Mouse (Mus musculus) forebrain, embryonic 16.5 days (tissue): ENCODE measurements around the gene Bcl9l. TPM values are rescaled to one million over a fixed set of nuclear protein-coding genes. Genes with fewer than 3 reads are reported as not detected.
A peak's percentile ranks its signal among the peaks of the same experiment; 100 is the strongest.
"Not testable (repeated sequence)": the region's sequence is repeated elsewhere in the genome, so short reads cannot be mapped to it uniquely, and the experiment has no call there.

Source experiments
- ATAC-seq: fragments of 200-750 bp; cut with Nextera tagmentation; 2 replicates; pipeline ENCODE4 v1.8.0; 2017; ENCODE audit warnings: mild to moderate bottlenecking, moderate library complexity
- H3K27ac ChIP-seq: fragments of 300-500 bp; sonication (generic); 2 replicates; pipeline ENCODE4 v1.5.1; 2014; ENCODE audit warnings: low read length, control low read depth
- H3K27me3 ChIP-seq: fragments of 300-500 bp; sonication (generic); replicated peaks from 2 replicates; pipeline ENCODE4 v1.6.1; 2014; ENCODE audit warnings: low read length; ENCODE audit not compliant: control insufficient read depth, insufficient read depth
- H3K36me3 ChIP-seq: fragments of 300-500 bp; sonication (generic); 2 replicates; pipeline ENCODE4 v1.6.1; 2014; ENCODE audit not compliant: control insufficient read depth, insufficient read depth
- H3K4me1 ChIP-seq: fragments of 300-500 bp; sonication (generic); replicated peaks from 2 replicates; pipeline ENCODE4 v1.6.1; 2014; ENCODE audit warnings: low read length; ENCODE audit not compliant: control insufficient read depth, insufficient read depth
- H3K4me2 ChIP-seq: fragments of 300-500 bp; sonication (generic); 2 replicates; pipeline ENCODE4 v1.6.1; 2014; ENCODE audit warnings: mild to moderate bottlenecking, low read length, control low read depth
- H3K4me3 ChIP-seq: fragments of 300-500 bp; sonication (generic); replicated peaks from 2 replicates; pipeline ENCODE4 v1.5.1; 2014; ENCODE audit warnings: mild to moderate bottlenecking, low read length, control low read depth
- H3K9ac ChIP-seq: fragments of 300-500 bp; sonication (generic); replicated peaks from 2 replicates; pipeline ENCODE4 v1.6.1; 2014; ENCODE audit warnings: low read depth, low read length, control low read depth
- H3K9me3 ChIP-seq: fragments of 300-500 bp; sonication (generic); 2 replicates; pipeline ENCODE4 v1.6.1; 2016; ENCODE audit warnings: low read length; ENCODE audit not compliant: control insufficient read depth
- WGBS: fragments of 180-500 bp; shearing (Covaris S2); extraction: QIAGEN DNeasy Blood & Tissue Kit; methylation state at CpG from one replicate; pipeline ENCODE4 v1.1.7; 2014; 5-methylcytosine and 5-hydroxymethylcytosine counted together
- polyA plus RNA-seq: library from polyadenylated mRNA; unstranded; fragments of >200 nt; fragmentation: Nextera tagmentation; extraction: Ambion mirVana; gene quantifications from 2 replicates; pipeline ENCODE4 v1.2.1, GENCODE M21; 2015

Gene Bcl9l
- 13.8 and 15.0 TPM in 2 replicates for polyA plus RNA-seq

- Histone ChIP-seq H3K4me3 (peak within 1 kb of the TSS; percentile 73), H3K4me2 (peak within 1 kb of the TSS; percentile 88), H3K36me3 (no peaks in the 10 kb centered on the region), H3K9me3 (no peaks in the 10 kb centered on the region), H3K9ac (peak within 1 kb of the TSS; percentile 88), H3K4me1 (peaks cover 60% of the 10 kb centered on the region), H3K27me3 (no peaks in the 10 kb centered on the region), H3K27ac (peak within 1 kb of the TSS; percentile 95)
- ATAC-seq, result peak; percentile 79
- under 1% methylated on average over 27 of the region's 31 CpGs for WGBS
Measured at GRCm38 (mm10) chr9:44482552-44482951, at the start of gene Bcl9l. Gene Bcl9l (plus strand): TSS chr9:44482825.

- H3K4me3 ChIP-seq, result no peak overlapping the region
- no peaks in the 10 kb centered on the region for H3K27me3 ChIP-seq
- no peaks in the 10 kb centered on the region for H3K4me1 ChIP-seq
- H3K36me3 ChIP-seq, result no peaks in the 10 kb centered on the region
- no peak overlapping the region for H3K4me2 ChIP-seq
- no peaks in the 10 kb centered on the region for H3K9me3 ChIP-seq
- 89% methylated on average over 6 of the region's 6 CpGs for WGBS
- ATAC-seq, result no peak
- no peak overlapping the region for H3K27ac ChIP-seq
- H3K9ac ChIP-seq, result no peak overlapping the region
Measured at GRCm38 (mm10) chr9:44435747-44436146, 46.9 kb upstream of the Bcl9l start.

- no peak within 1 kb of the TSS for H3K4me3 ChIP-seq
- no peak for ATAC-seq
- no peaks in the 10 kb centered on the region for H3K36me3 ChIP-seq
- H3K27ac ChIP-seq, result no peak within 1 kb of the TSS
- 83% methylated on average over 19 of the region's 19 CpGs for WGBS
- no peaks in the 10 kb centered on the region for H3K9me3 ChIP-seq
- H3K9ac ChIP-seq, result no peak within 1 kb of the TSS
- H3K4me1 ChIP-seq, result no peaks in the 10 kb centered on the region
- H3K27me3 ChIP-seq, result no peaks in the 10 kb centered on the region
- no peak within 1 kb of the TSS for H3K4me2 ChIP-seq
Measured at GRCm38 (mm10) chr9:44440961-44441360, 41.7 kb upstream of the Bcl9l start, which contains the start of gene Foxr1. Gene Foxr1 (minus strand): TSS chr9:44441136.

- not testable (repeated sequence) for ATAC-seq, H3K4me1 ChIP-seq, H3K9me3 ChIP-seq, H3K36me3 ChIP-seq, H3K4me3 ChIP-seq, H3K9ac ChIP-seq, H3K27me3 ChIP-seq, H3K27ac ChIP-seq, H3K4me2 ChIP-seq
- 87% methylated on average over 7 of the region's 7 CpGs for WGBS
Measured at GRCm38 (mm10) chr9:44444402-44445025, 38.1 kb upstream of the Bcl9l start.

- Histone ChIP-seq H3K9ac (no peak overlapping the region), H3K27me3 (peaks cover 5% of the 10 kb centered on the region; the same call in 1 of the 2 replicates), H3K4me2 (no peak overlapping the region), H3K36me3 (no peaks in the 10 kb centered on the region), H3K9me3 (no peaks in the 10 kb centered on the region), H3K4me3 (no peak overlapping the region), H3K27ac (no peak overlapping the region), H3K4me1 (peaks cover 10% of the 10 kb centered on the region)
- no peak for ATAC-seq
Measured at GRCm38 (mm10) chr9:44450387-44450786, 32.2 kb upstream of the Bcl9l start.

GRCm38 (mm10) chr9:44454132-44454890, 28.3 kb upstream of the Bcl9l start:
- Histone ChIP-seq H3K9me3 (no peaks in the 10 kb centered on the region), H3K36me3 (no peaks in the 10 kb centered on the region), H3K4me1 (peaks cover 32% of the 10 kb centered on the region), H3K27ac (no peak overlapping the region), H3K9ac (peak overlapping the region; percentile 15; the same call in 1 of the 2 replicates), H3K4me3 (no peak overlapping the region), H3K27me3 (peaks cover 5% of the 10 kb centered on the region; the same call in 1 of the 2 replicates), H3K4me2 (no peak overlapping the region)
- 7% methylated on average over 14 of the region's 14 CpGs for WGBS
- ATAC-seq, result peak; percentile 52; the same call in 1 of the 2 replicates

- H3K27ac ChIP-seq, result no peak within 1 kb of the TSS
- H3K4me2 ChIP-seq, result no peak within 1 kb of the TSS
- H3K36me3 ChIP-seq, result no peaks in the 10 kb centered on the region
- no peak for ATAC-seq
- H3K4me1 ChIP-seq, result peaks cover 32% of the 10 kb centered on the region
- H3K9me3 ChIP-seq, result no peaks in the 10 kb centered on the region
- no peak within 1 kb of the TSS for H3K4me3 ChIP-seq
- peak within 1 kb of the TSS; percentile 15; the same call in 1 of the 2 replicates for H3K9ac ChIP-seq
- 32% methylated on average over 4 of the region's 4 CpGs for whole genome bisulfite sequencing
- H3K27me3 ChIP-seq, result peaks cover 5% of the 10 kb centered on the region; the same call in 1 of the 2 replicates
Measured at GRCm38 (mm10) chr9:44454891-44455220, 27.8 kb upstream of the Bcl9l start, which contains the start of gene Upk2. Gene Upk2 (minus strand): TSS chr9:44454976.

- Histone ChIP-seq H3K27ac (peak overlapping the region; percentile 93), H3K4me1 (peaks cover 32% of the 10 kb centered on the region), H3K4me2 (peak overlapping the region; percentile 49), H3K27me3 (peaks cover 5% of the 10 kb centered on the region; the same call in 1 of the 2 replicates), H3K9ac (peak overlapping the region; percentile 16), H3K4me3 (peak overlapping the region; percentile 18; the same call in 1 of the 2 replicates), H3K9me3 (no peaks in the 10 kb centered on the region), H3K36me3 (no peaks in the 10 kb centered on the region)
- whole genome bisulfite sequencing, result 1% methylated on average over 11 of the region's 11 CpGs
- peak; percentile 99 for ATAC-seq
Measured at GRCm38 (mm10) chr9:44457035-44457742, 25.4 kb upstream of the Bcl9l start.

- Histone ChIP-seq H3K4me2 (no peak overlapping the region), H3K9ac (no peak overlapping the region), H3K36me3 (no peaks in the 10 kb centered on the region), H3K4me3 (no peak overlapping the region), H3K4me1 (peaks cover 13% of the 10 kb centered on the region), H3K27me3 (no peaks in the 10 kb centered on the region), H3K9me3 (no peaks in the 10 kb centered on the region), H3K27ac (no peak overlapping the region)
- 83% methylated on average over 5 of the region's 5 CpGs for WGBS
- no peak for ATAC-seq
Measured at GRCm38 (mm10) chr9:44461950-44462349, 20.7 kb upstream of the Bcl9l start.
